Mouse (Mus musculus) Patski (cell line): ENCODE results near the gene Cela2a. TPM values are rescaled to one million over a fixed set of nuclear protein-coding genes. Genes with fewer than 3 reads are reported as not detected.

Source experiments
- ATAC-seq: fragments of 100-300 bp; one replicate; pipeline ENCODE4 v1.8.0; 2021
- CTCF ChIA-PET: fragments of 350-600 bp; sonication (Branson Sonifier 250); formaldehyde crosslinking; loops from one replicate; lab custom pipeline; 2022; ENCODE audit warnings: inconsistent platforms; lab: Charles Lee
- POLR2A ChIA-PET: fragments of 350-600 bp; sonication (Branson Sonifier 250); formaldehyde crosslinking; loops from one replicate; lab custom pipeline; 2022; ENCODE audit warnings: antibody characterized with exemption, inconsistent platforms; lab: Charles Lee
- DNase-seq: peaks from one replicate; pipeline ENCODE4 v3.0.0-alpha.2; 2011; ENCODE audit warnings: low read depth, low spot score
- H3K27me3 ChIP-seq: fragments of 371-371 bp; one replicate; pipeline ENCODE4 v1.5.1; 2021
- CTCF ChIP-seq: fragments of 100-300 bp; IDR thresholded peaks from one replicate; pipeline ENCODE4 v1.5.1; 2021
- in situ Hi-C: fragments of 300-500 bp; cut with MboI; formaldehyde crosslinking; loops from 3 replicates; pipeline ENCODE4 v1.11.1; 2018; ENCODE audit warnings: low pct_unique_long_range_greater_than_20kb, mixed read lengths
- polyA plus RNA-seq: library from polyadenylated mRNA; unstranded; gene quantifications from one replicate; pipeline ENCODE4 v1.2.3, GENCODE M21; 2021

Gene Cela2a
- polyA plus RNA-seq, 1 experiment from 2014 or later = not detected

DNA sequence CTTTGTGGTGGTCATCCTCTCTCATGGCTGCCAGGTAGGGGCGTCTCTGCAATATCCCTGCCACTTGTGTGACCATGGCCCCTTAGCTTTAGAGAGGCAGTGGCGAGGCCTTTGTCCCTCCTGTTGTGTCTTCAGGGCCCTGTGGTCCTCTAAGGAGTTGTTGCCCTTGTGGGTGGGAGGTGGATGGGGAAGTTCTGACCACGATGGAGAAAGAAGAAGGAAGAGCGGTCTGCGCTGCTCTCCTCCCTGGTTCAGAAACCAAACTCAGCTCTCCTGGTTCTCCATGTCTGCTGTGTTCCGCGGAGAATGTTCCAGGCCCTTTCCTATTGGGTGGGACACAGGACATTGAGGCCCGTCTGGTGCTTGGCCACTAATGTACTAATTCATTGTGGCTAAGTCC, 20.1 kb downstream of the Cela2a start:
- in situ Hi-C loops = loop anchor here (5.0 kb wide), 2 partner anchors 36 to 151 kb away; no protein-coding TSS in a partner anchor
- ATAC-seq (no peak), DNase-seq (no peak)
- H3K27me3 ChIP-seq = no peaks in the 10 kb centered on the region
- POLR2A ChIA-PET = no interaction called here
- TF ChIP-seq CTCF = no peak
- CTCF ChIA-PET = no interaction called here

DNA sequence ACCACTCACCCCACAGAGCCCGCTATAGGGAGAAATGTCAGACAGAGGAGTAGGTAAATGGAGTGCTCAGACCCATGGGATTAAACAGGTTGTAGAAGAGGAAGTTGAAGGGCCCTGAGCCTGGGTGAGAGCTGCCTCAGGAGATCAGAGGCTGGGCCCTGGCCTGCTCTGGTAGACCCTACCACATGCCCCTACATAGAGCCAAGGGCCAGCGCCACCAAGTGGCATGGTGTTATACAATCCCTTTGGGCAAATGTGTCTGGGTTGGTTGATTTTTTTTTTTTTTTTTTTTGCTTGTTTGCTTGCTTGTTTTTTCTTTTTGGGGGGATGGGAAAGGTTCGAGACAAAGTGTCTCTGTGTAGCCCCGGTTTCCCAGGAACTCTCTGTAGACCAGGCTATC, 21.9 kb downstream of the Cela2a start:
- DNase-seq (no peak), ATAC-seq (no peak)
- in situ Hi-C loops = no loop called here
- TF ChIP-seq CTCF = no peak
- CTCF ChIA-PET = no interaction called here
- H3K27me3 ChIP-seq = no peaks in the 10 kb centered on the region
- POLR2A ChIA-PET = interaction anchor here (0.6 kb wide), 1 partner anchor 13 kb away, joined by 3 read pairs; the partner anchor contains the start of gene Dnajc16

DNA sequence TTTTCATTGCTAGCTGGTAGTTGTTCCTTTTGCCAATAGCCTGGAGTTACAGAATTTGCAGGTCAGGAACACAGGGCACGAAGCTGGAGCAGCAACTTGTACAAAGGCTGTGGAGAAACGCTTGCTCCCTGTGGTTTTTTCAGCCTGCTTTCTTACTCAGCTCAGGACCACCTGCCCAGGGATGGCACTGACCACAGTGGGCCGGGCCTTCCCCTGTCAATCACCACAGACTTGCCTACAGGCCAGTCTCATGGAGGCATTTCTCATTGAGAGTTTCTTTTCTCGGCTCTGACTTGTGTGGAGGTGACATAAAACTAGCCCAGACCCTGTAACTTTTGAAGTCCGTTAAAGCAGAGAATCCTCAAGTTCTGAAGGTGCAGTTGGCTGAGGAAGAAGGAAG, 28.4 kb downstream of the Cela2a start:
- in situ Hi-C loops = no loop called here
- TF ChIP-seq CTCF = no peak
- DNase-seq (no peak), ATAC-seq (no peak)
- POLR2A ChIA-PET = no interaction called here
- CTCF ChIA-PET = no interaction called here
- no peaks in the 10 kb centered on the region for H3K27me3 ChIP-seq

DNA sequence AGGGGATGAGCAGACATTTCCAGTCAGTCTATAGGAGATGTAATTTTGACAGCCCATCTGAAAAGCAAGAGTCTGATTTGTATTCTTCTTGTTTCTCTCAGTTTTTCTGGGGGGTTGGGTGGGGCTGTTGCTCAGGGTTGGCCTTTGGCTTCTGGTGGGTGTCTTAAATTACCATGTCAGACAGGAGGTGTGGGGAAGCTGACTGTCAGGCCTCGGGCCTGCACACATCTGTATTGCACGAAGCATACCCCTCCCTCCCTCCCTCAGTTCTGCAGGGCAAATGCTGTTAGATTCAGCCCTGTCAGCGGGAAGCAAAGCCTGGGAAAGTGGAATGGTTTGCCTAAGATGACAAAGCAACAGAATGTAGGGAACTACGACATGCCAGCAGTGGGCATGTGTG, 29.0 kb downstream of the Cela2a start:
- no peak for DNase-seq
- ATAC-seq = no peak
- POLR2A ChIA-PET = no interaction called here
- H3K27me3 ChIP-seq = no peaks in the 10 kb centered on the region
- CTCF ChIA-PET = no interaction called here
- in situ Hi-C loops = no loop called here
- no peak for TF ChIP-seq CTCF

DNA sequence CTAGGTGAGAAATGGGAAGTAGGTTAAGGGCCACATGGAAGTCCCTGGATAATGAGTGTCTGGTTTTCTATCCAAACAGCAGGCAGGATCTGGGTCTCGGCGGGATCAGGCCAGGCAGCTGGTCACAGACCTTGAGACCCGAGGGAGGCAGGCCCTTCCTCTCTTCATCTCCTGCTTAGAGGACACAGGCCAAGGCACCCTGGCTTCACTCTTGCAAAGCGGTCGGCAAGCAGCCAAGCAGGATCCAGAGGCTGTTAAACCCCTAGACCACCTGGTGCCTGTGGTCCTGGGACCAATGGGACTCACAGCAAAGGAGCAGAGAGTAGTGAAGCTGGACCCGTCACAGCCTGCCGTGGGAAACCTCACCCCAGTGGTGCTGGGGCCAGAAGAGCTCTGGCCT, 29.6 kb downstream of the Cela2a start:
- in situ Hi-C loops = no loop called here
- no peak for TF ChIP-seq CTCF
- no peaks in the 10 kb centered on the region for H3K27me3 ChIP-seq
- POLR2A ChIA-PET = no interaction called here
- ATAC-seq (no peak), DNase-seq (no peak)
- CTCF ChIA-PET = no interaction called here

DNA sequence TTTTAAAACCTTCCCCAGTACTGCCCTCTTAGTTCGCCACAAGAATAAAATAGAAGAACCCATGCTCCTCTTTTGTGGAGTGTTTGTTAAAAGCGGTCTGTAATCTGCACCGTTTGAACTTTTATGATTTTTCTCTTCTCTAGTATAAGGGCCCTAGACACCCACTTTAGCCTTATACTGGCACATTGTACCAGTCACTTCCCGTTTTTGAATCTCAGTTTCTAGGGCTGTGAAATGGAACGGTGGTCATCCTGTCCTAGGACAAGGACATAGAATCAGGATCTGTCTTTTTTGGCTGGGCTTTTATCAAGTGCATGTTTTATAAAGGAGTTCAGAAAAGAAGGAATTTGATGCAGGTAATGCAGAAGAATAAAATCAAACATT, 31.8 kb downstream of the Cela2a start:
- no peak for TF ChIP-seq CTCF
- DNase-seq (no peak), ATAC-seq (no peak)
- POLR2A ChIA-PET = interaction anchor here (0.6 kb wide), 1 partner anchor 17 kb away, joined by 4 read pairs; no protein-coding TSS in a partner anchor
- CTCF ChIA-PET = interaction anchor here (1.1 kb wide), 2 partner anchors 16 to 211 kb away, joined by 3 to 5 read pairs; no protein-coding TSS in a partner anchor
- H3K27me3 ChIP-seq = no peaks in the 10 kb centered on the region
- in situ Hi-C loops = no loop called here

DNA sequence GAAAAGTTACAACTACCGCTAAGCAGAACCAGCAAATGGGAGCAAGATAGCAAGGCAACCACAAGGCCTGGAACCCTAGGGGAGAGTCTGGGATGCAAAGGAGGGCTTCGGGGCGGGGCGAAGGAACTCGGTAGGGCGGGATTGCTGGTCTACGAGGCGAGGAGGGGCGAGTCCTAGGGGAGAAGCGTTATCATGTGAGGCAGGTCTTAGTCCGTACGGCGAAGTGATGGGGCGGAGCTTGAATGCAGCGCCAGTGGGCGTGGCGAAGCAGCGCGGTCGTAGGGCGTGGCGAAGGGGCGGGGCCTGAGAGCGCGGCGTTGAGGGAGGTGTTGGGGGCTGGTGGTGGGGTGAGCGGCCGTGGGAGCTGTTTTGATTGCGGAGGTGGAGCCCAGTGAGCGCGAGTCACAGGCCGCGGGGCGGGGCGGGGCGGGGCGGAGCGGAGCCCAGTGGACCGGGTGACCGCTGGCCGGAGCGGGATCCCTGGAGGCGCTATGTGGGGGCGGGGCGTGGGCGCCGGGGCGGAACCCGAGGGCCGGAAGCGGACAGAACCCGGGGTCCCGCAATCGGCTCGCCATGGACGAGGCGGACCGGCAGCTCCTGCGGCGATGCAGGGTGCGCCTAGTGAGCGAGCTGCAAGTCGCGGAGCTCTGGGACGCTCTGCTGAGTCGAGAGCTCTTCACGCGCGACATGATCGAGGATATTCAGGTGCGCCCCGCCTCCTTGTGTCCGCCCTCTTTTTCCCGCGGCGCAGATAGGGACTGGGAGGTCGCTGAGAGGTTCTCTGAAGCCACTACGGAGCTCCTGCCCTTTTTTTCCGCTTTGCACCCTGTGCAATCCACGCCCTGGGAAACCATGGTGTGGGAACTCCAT, 32.4 kb downstream of the Cela2a start, which contains the start of gene Casp9:
Casp9 (plus strand) TSS at position 331 of the 870 bp plus-strand sequence.
- TF ChIP-seq CTCF = no peak
- ChIA-PET POLR2A (interaction anchor here (0.6 kb wide), 1 partner anchor 17 kb away, joined by 4 read pairs; no protein-coding TSS in a partner anchor), CTCF (interaction anchor here (1.1 kb wide), 2 partner anchors 16 to 212 kb away, joined by 3 to 5 read pairs; no protein-coding TSS in a partner anchor)
- ATAC-seq (peak; percentile 62), DNase-seq (peak; percentile 67)
- in situ Hi-C loops = no loop called here
- no peaks in the 10 kb centered on the region for H3K27me3 ChIP-seq

DNA sequence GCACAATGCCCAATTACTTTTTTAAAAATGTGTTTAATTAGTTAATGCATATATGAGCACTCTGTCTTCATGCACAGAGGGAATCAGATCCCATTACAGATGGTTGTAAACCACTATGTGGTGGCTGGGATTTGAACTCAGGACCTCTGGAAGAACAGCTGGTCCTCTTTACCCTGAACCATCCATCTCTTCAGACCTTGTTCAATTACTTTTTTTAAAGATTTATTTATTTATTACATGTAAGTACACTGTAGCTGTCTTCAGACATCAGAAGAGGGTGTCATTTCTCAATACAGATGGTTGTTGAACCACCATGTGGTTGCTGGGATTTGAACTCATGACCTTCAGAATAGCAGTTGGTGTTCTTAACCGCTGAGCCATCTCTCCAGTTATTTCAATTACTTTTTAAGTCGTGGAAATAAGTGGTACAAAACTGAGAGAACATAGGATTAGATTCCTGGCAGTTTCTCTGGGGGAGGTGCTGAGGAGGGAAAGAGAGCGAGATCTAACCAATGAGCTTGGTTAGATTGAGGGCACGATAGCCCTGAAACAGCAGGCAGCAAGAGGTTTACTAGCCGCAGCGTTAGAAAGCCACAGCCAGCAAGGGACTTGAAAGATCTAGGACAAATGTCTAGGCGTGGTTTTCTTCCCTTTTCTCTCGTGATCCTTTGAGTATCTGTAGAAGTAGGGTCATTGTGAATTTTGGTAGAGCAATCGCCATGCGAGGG, 33.2 kb downstream of the Cela2a start:
- ChIA-PET POLR2A (no interaction called here), CTCF (interaction anchor here (1.1 kb wide), 1 partner anchor 17 kb away, joined by 5 read pairs; no protein-coding TSS in a partner anchor)
- ATAC-seq = no peak
- in situ Hi-C loops = no loop called here
- DNase-seq = no peak
- TF ChIP-seq CTCF = no peak
- H3K27me3 ChIP-seq = no peaks in the 10 kb centered on the region

DNA sequence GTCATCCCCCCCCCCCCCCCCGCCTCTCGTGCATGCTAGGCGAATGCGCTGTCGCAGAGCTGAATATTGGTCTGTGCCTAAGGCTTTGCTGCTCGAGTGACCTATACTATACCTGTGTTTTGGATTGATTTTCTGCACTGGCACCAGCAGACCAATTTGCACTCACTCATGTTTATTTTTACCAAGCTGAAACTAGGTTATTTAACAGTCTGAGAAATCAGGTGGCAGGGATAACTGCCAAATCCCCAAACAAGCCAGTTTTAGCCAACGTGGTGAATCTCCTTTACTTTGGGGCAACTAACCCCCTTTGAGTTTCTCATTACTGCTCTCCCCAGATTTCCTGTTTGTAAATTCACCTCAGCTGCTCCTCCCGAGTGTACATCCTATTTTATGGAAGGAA, 34.0 kb downstream of the Cela2a start:
- POLR2A ChIA-PET = interaction anchor here (0.6 kb wide), 1 partner anchor 34 kb away, joined by 3 read pairs; the partner anchor contains the start of gene Cela2a

DNA sequence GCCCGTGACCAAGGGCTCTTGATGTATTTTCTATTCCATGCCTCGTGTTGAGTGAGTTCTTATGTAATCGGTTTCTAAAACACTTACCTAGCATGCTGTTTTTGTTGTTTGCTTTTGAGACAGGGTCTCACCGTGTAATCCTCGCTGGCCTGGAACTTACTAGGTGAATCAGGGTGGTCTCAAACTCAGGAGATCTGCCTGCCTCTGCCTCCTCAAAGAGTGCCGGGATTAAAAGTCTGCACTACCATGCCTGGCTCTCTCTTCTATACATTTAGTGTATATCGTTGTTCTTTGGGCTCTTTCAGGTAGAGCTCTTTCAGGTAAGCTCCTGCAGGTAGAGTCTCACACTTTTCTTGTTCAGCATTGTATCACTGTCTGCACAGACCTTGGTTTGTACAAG, 34.5 kb downstream of the Cela2a start:
- ChIA-PET POLR2A (interaction anchor here (0.5 to 0.6 kb wide), 2 partner anchors 35 to 407 kb away, joined by 3 read pairs; partner anchors contain the start of gene Cela2a), CTCF (no interaction called here)
- DNase-seq (no peak), ATAC-seq (no peak)
- no peak for TF ChIP-seq CTCF
- in situ Hi-C loops = no loop called here
- no peaks in the 10 kb centered on the region for H3K27me3 ChIP-seq

More for the DNA sequence above, 34.0 kb downstream of the Cela2a start:
- TF ChIP-seq CTCF = no peak
- DNase-seq (no peak), ATAC-seq (no peak)
- in situ Hi-C loops = no loop called here
- H3K27me3 ChIP-seq = no peaks in the 10 kb centered on the region
- CTCF ChIA-PET = no interaction called here
